Mouse (Mus musculus): ENCODE measurements around the gene Agpat4.

DNA sequence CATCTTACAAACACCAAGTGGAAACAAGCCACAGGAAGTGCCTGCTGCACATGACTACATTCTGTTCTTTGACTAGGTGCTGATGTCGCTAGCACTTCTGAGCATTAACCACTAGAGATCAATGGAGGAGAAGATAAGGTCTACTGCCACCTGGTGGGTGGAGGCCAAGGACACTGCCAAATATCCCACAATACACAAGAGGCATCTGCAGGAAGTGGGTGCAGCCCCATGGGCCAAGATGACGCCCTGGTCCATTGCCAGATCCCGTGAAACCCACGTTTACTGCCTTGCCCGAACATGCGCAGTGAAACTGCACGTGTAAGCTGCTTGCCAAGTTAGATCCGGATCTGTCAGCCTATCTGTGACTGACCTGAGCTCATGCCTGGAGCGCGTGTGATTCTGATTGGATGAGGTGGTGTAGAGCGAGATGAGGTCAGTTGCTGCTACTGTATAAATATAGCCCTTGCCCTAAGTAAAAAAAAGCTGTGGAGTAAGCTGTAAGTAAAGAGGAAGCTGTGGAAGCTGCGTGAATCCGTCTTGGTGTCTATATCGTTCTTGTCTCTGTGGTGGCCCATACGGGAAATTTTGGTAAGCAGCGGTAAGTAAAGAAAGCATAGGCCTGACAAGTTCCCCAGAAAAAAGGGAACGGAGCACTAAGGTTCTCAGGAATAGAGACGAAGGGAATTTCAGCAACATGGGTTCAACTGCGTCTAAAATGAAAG, 131.4 kb downstream of the Agpat4 start:
- TF ChIP-seq CTCF (IDR thresholded peaks at IDR 0.05; ENCODE audit: low read depth, low read length) (no peak), POLR2A (IDR thresholded peaks at IDR 0.05; ENCODE audit: borderline replicate concordance, low read depth, low read length) (no peak)
